Mouse (Mus musculus) embryonic facial prominence, embryonic 14.5 days (tissue): Measurements from ENCODE around the gene Lrmda. TPM values are rescaled to one million over a fixed set of nuclear protein-coding genes. Genes with fewer than 3 reads are reported as not detected.
A peak's percentile ranks its signal among the peaks of the same experiment; 100 is the strongest.

Source experiments
- ATAC-seq: fragments of 200-750 bp; cut with Nextera tagmentation; 2 replicates; pipeline ENCODE4 v1.8.0; 2017; ENCODE audit warnings: low read depth, moderate number of reproducible peaks, moderate TSS enrichment
- DNase-seq: peaks from one replicate; pipeline ENCODE4 v3.0.0-alpha.2; 2015; ENCODE audit warnings: low spot score
- H3K27ac ChIP-seq: fragments of 300-500 bp; sonication (generic); replicated peaks from 2 replicates; pipeline ENCODE4 v1.5.1; 2014; ENCODE audit warnings: low read depth, mild to moderate bottlenecking, low read length, moderate library complexity
- H3K27me3 ChIP-seq: fragments of 300-500 bp; sonication (generic); replicated peaks from 2 replicates; pipeline ENCODE4 v1.6.1; 2014; ENCODE audit warnings: low read length; ENCODE audit not compliant: control insufficient read depth, insufficient read depth
- H3K36me3 ChIP-seq: fragments of 300-500 bp; sonication (generic); 2 replicates; pipeline ENCODE4 v1.6.1; 2014; ENCODE audit warnings: low read length, mixed read lengths; ENCODE audit not compliant: control insufficient read depth, insufficient read depth
- H3K4me1 ChIP-seq: fragments of 300-500 bp; sonication (generic); 2 replicates; pipeline ENCODE4 v1.6.1; 2014; ENCODE audit warnings: antibody characterized with exemption, low read length; ENCODE audit not compliant: control insufficient read depth, insufficient read depth
- H3K4me2 ChIP-seq: fragments of 300-500 bp; sonication (generic); 2 replicates; pipeline ENCODE4 v1.6.1; 2014; ENCODE audit warnings: low read depth, mild to moderate bottlenecking, low read length, moderate library complexity, mixed read lengths
- H3K4me3 ChIP-seq: fragments of 300-500 bp; sonication (generic); 2 replicates; pipeline ENCODE4 v1.5.1; 2014; ENCODE audit warnings: low read depth, mild to moderate bottlenecking, low read length
- H3K9ac ChIP-seq: fragments of 300-500 bp; sonication (generic); 2 replicates; pipeline ENCODE4 v1.6.1; 2014; ENCODE audit warnings: low read depth, mild to moderate bottlenecking, low read length, moderate library complexity, mixed read lengths
- H3K9me3 ChIP-seq: fragments of 300-500 bp; sonication (generic); 2 replicates; pipeline ENCODE4 v1.6.1; 2016; ENCODE audit warnings: low read length; ENCODE audit not compliant: control insufficient read depth
- WGBS: fragments of 180-500 bp; shearing (Covaris S2); extraction: QIAGEN DNeasy Blood & Tissue Kit; methylation state at CpG from one replicate; pipeline ENCODE4 v1.1.7; 2014; 5-methylcytosine and 5-hydroxymethylcytosine counted together
- polyA plus RNA-seq: library from polyadenylated mRNA; unstranded; fragments of >200 nt; fragmentation: Nextera tagmentation; extraction: Ambion mirVana; gene quantifications from 2 replicates; pipeline ENCODE4 v1.2.1, GENCODE M21; 2014

Lrmda gene
- polyA plus RNA-seq, 1 experiment from 2014 or later, result 0.24 TPM

DNA sequence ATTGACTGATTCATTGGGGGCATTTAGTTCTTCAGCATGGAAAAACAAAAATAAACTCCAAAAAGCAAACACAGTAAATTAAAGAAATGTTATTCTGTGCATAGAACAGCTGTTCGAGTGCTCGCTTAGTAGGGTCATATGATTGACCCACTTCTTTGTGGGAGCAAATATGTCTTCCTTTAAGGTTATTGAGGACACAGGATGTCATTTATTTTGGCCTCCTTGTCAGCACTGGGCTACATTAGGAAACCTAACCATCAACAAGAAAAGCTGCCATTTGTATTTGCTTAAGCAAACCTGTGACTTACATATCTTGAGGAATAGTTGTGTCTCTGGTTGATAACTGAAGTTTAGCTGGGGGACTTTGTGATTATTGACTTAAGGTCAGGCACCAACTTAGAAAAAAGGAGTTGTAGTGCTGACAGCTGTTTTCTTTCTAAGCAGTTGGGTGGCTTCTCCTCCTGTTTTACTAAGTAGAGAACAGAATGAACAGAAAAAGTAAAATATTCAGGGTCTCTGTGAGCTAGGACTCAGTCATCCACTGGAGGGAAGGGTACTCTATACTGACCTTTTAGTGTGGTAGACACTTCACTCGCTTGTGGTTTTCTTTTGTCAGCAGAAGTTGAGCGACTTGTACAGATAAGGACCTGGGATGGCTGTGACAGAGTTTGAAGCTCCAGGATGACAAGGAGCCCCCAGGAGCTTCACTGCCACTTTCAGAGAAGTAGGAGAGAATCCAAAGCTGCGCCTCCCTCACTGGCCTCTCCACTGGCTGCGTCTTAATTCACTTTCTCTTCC is 696.3 kb downstream of the Lrmda start:
- ATAC-seq, result no peak
- WGBS, result 77% methylated on average over 6 of the region's 6 CpGs

DNA sequence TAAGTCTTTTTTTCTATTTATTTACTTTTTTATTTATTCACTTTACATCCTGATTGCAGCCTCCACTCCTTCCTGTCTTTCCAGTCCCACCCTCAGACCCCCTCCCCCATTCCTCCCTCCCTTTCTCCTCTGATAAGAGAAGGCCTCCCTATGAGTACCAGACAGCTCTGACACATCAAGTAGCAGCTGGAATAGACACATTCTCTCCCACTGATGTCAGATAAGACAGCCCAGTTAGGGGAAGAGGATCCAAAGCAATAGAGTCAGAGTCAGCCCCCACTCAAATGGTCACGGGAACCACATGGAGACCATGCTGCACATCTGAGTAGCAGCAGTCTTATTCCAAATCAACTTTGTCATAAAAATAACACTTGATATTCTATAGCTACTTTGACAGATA is 700.5 kb downstream of the Lrmda start:
- Histone ChIP-seq H3K27me3 (no peaks in the 10 kb centered on the region), H3K9ac (no peak overlapping the region), H3K4me3 (no peak overlapping the region), H3K36me3 (no peaks in the 10 kb centered on the region), H3K4me2 (no peak overlapping the region), H3K4me1 (peaks cover 9% of the 10 kb centered on the region; the same call in 1 of the 2 replicates), H3K27ac (no peak overlapping the region), H3K9me3 (no peaks in the 10 kb centered on the region)
- WGBS, result 87% methylated on average over 1 of the region's 1 CpGs
- DNase-seq, result no peak
- no peak for ATAC-seq

More for the DNA sequence above, 696.3 kb downstream of the Lrmda start:
- Histone ChIP-seq H3K4me1 (peaks cover 7% of the 10 kb centered on the region; the same call in 1 of the 2 replicates), H3K4me3 (no peak overlapping the region), H3K9me3 (no peaks in the 10 kb centered on the region), H3K9ac (no peak overlapping the region), H3K27me3 (no peaks in the 10 kb centered on the region), H3K36me3 (no peaks in the 10 kb centered on the region), H3K4me2 (no peak overlapping the region), H3K27ac (no peak overlapping the region)
- DNase-seq, result no peak

DNA sequence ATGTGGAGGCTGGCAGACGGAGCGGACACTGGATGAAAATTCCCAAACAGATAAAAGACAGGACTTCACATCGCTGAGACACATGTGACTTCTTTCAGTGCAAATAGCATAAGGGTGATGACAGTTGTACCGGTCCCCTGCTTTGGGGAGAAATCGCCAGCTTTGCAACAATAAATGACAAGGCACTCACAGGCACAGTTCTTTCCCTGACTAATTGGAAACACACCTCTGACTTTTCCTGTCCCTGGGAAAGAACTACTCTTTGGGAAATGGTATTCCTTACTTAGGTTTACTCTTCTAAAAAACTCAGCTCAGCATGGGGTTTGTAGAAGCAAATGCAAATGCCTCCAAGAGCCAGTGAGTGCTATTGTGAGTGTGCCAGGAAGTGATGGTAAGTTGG is 702.3 kb downstream of the Lrmda start:
- H3K4me3 ChIP-seq, result no peak overlapping the region
- H3K27ac ChIP-seq, result peak overlapping the region; percentile 54; the same call in 1 of the 2 replicates
- peak; percentile 75 for DNase-seq
- WGBS, result 22% methylated on average over 5 of the region's 5 CpGs
- no peak overlapping the region for H3K9ac ChIP-seq
- no peaks in the 10 kb centered on the region for H3K27me3 ChIP-seq
- H3K4me1 ChIP-seq, result peaks cover 9% of the 10 kb centered on the region; the same call in 1 of the 2 replicates
- H3K4me2 ChIP-seq, result 0 out of 2 replicates have a peak overlapping the region, but pooled peaks have one; percentile 30
- no peak for ATAC-seq
- H3K36me3 ChIP-seq, result no peaks in the 10 kb centered on the region
- H3K9me3 ChIP-seq, result no peaks in the 10 kb centered on the region

DNA sequence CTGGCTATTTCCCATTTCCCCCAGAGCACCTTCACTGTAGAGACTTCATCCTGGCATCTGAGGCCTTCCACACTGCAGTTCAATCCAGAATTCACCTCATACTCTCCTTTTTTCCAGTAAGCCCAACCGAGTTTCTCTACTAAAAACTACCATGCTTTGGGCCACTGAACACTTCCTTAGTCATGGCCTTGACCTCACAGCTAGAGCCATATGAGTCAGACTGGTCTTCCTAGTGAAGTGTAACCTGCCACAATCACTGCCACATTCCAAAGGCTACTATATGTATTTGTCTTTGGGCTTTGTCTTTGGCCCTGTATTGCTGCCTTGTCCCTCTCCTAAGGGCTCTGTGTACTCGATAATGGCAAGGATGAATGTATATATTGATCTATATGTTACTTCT is 708.0 kb downstream of the Lrmda start:
- Histone ChIP-seq H3K4me1 (peaks cover 5% of the 10 kb centered on the region; the same call in 1 of the 2 replicates), H3K4me3 (no peak overlapping the region), H3K27ac (no peak overlapping the region), H3K36me3 (no peaks in the 10 kb centered on the region), H3K9ac (no peak overlapping the region), H3K4me2 (no peak overlapping the region), H3K27me3 (no peaks in the 10 kb centered on the region), H3K9me3 (no peaks in the 10 kb centered on the region)
- 84% methylated on average over 2 of the region's 2 CpGs for WGBS
- DNase-seq, result no peak
- no peak for ATAC-seq

DNA sequence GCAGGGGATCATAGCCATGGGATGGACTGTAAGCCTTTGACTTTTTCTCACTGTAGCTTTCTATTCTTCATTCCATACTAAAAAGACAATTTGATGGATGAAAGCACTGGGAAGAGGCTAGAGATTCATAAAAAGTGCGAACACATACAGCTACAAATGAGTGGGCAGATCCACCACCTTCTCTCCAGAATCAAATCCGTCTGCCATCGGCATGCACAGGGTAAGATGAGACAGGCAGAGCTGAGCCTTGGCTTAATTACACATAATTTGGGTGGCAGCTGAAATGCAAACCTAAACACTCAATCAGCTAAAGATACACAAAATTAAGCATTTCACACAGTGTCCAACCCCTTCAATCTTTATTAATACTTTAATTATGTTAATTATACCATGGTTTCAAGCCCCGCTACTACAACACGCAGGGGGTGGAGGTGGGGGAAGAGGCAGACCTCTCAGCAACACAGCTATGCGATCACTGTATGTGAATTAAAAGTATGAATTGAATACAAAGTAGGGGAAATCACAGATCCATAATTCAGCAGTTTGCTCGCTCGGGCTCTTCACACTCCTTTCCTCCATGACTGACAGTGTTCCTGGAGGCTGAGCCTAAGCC is 709.2 kb downstream of the Lrmda start:
- Histone ChIP-seq H3K9ac (no peak overlapping the region), H3K4me1 (peaks cover 5% of the 10 kb centered on the region; the same call in 1 of the 2 replicates), H3K27ac (no peak overlapping the region), H3K27me3 (no peaks in the 10 kb centered on the region), H3K9me3 (no peaks in the 10 kb centered on the region), H3K36me3 (no peaks in the 10 kb centered on the region), H3K4me3 (no peak overlapping the region), H3K4me2 (no peak overlapping the region)
- WGBS, result 77% methylated on average over 8 of the region's 8 CpGs
- no peak for ATAC-seq
- no peak for DNase-seq

DNA sequence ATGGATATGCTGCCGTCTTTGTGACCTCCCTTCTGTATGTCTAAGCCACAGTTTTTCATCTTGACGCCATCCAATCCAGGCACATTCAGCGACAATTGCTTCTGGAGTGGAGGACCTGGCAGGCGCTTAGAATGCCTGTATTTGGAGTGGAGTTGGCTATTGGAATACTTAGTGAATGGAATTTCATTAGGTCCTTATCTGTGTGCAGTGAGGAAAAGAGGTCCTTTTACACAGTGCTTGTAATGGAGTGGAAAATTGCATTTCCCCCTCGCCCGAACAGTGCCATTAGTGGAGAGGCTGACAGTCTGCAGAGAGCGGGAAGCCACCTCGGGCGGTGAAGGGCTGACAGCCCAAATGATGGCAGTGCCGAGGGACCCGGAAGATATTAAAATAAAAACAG is 719.1 kb downstream of the Lrmda start:
- WGBS, result 67% methylated on average over 11 of the region's 11 CpGs
- H3K36me3 ChIP-seq, result no peaks in the 10 kb centered on the region
- no peak overlapping the region for H3K27ac ChIP-seq
- DNase-seq (peak; percentile 4), ATAC-seq (no peak)
- no peak overlapping the region for H3K4me2 ChIP-seq
- no peak overlapping the region for H3K9ac ChIP-seq
- H3K9me3 ChIP-seq, result no peaks in the 10 kb centered on the region
- H3K4me3 ChIP-seq, result no peak overlapping the region
- no peaks in the 10 kb centered on the region; the same call in 1 of the 2 replicates for H3K4me1 ChIP-seq
- no peaks in the 10 kb centered on the region for H3K27me3 ChIP-seq

DNA sequence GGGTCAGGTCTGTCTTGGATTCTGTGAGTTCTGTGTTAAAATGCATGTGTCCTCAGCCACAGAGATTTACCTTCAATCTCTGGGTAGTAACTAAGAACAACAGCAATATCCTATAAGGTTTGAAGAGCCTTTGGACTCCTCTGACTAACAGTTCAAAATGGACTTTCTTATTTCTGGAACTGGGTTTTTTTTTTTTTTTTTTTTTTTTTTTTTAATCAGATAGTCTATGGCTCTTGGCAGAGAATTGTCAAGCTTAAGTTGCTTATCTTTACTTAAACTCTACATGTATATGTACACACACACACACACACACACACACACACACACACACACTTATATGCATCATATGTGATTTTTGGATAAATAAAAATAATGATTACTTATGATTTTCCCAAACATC is 723.0 kb downstream of the Lrmda start:
- ATAC-seq (no peak), DNase-seq (no peak)
- no peaks in the 10 kb centered on the region for H3K9me3 ChIP-seq

DNA sequence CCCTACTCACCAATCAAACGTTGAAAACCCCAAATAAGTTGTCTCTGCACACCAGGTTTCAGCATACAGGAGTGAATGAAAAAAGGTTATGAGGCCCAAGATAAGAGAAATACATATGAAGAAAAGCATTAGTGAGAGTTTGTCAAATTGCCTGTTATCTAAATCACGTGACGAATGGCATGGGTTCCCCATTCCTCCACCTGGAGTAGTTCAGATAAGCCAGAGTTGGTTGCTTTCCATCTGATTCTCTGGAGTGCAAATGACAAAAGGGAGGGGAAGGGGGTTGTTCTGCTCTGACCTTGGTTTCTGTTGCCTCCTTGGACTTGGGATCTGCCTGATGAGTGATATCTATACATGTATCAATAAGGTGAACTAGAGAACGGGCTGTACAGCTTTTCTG is 723.8 kb downstream of the Lrmda start:
- H3K4me2 ChIP-seq, result no peak overlapping the region
- no peak for ATAC-seq
- H3K36me3 ChIP-seq, result no peaks in the 10 kb centered on the region
- no peak overlapping the region for H3K27ac ChIP-seq
- H3K4me1 ChIP-seq, result peaks cover 8% of the 10 kb centered on the region
- no peak overlapping the region for H3K9ac ChIP-seq
- no peak for DNase-seq
- H3K9me3 ChIP-seq, result no peaks in the 10 kb centered on the region
- no peak overlapping the region for H3K4me3 ChIP-seq
- 70% methylated on average over 4 of the region's 4 CpGs for WGBS
- H3K27me3 ChIP-seq, result no peaks in the 10 kb centered on the region

More for the DNA sequence above, 723.0 kb downstream of the Lrmda start:
- Histone ChIP-seq H3K27ac (no peak overlapping the region), H3K27me3 (no peaks in the 10 kb centered on the region), H3K4me3 (no peak overlapping the region), H3K36me3 (no peaks in the 10 kb centered on the region), H3K9ac (no peak overlapping the region), H3K4me1 (peaks cover 8% of the 10 kb centered on the region), H3K4me2 (no peak overlapping the region)
